Mouse (Mus musculus): ENCODE results near the gene Syt10. TPM values are rescaled to one million over a fixed set of nuclear protein-coding genes. Genes with fewer than 3 reads are reported as not detected.
"Not testable (repeated sequence)": the region's sequence is repeated elsewhere in the genome, so short reads cannot be mapped to it uniquely, and the experiment has no call there.

Syt10 gene
- total RNA-seq (2021), result under 1 TPM in 1 of 2 experiments, not detected in 1; 0.17 TPM
- long read RNA-seq, experiment 1, result 0 reads
- long read RNA-seq, experiment 2, result 0 reads

- DNase-seq, result peak in 1 of 2 experiments; percentile 9
These were observed at the start of gene Syt10 for GRCm38 (mm10) chr15:89841364-89842017. TSS of gene Syt10 (minus strand) at chr15:89841860.

- no peak for DNase-seq
These were observed 42.1 kb upstream of the Syt10 start for GRCm38 (mm10) chr15:89883799-89884198.

GRCm38 (mm10) chr15:89878981-89879380 is 37.3 kb upstream of the Syt10 start:
- DNase-seq, result no peak

- no peak for DNase-seq
These were observed 25.6 kb downstream of the Syt10 start for GRCm38 (mm10) chr15:89816098-89816497.

GRCm38 (mm10) chr15:89804478-89804877 is 37.2 kb downstream of the Syt10 start:
- no peak for DNase-seq

- DNase-seq, result no peak
These were observed 61.7 kb downstream of the Syt10 start for GRCm38 (mm10) chr15:89779928-89780327.

GRCm38 (mm10) chr15:89766016-89766415 is 75.6 kb downstream of the Syt10 start:
- DNase-seq, result not testable (repeated sequence)

GRCm38 (mm10) chr15:89733611-89734010 is 108.0 kb downstream of the Syt10 start:
- DNase-seq, result no peak

Small RNAs within 50 kb of the gene (microRNA-seq; reads per million reads assigned to microRNA genes)
- gene Gm24643, result not detected

Other genes with a start within 250 kb of the Syt10 start
- 10 to 100 TPM in 1 of 2 experiments, 1 to 10 TPM in 1; 8.4 to 10.9 TPM for gene Rabl2, start 249.9 kb downstream of the Syt10 start, total RNA-seq (2021)